ENCODE assay signal across 11 mouse cellular contexts in genomic region chr5:35392334-35392695, GRCm38 (mm10). TPM values are rescaled to one million over a fixed set of nuclear protein-coding genes. Genes with fewer than 3 reads are reported as not detected.
DNase-seq lines count a peak whose midpoint lies in the region; ATAC-seq and TF ChIP-seq lines count a peak whose summit lies in the region.
"Had no signal": no experiment of that assay in that cellular context is flagged by ENCODE, and none has a peak within 500 bp of the region (broad histone marks: within the 10 kb centered on the region; RNA-seq: fewer than 3 reads in every experiment).

No protein-coding gene starts in this region.

- no peaks in the 10 kb centered on the region for H3K36me3 ChIP-seq in kidney, postnatal 0 days (ENCODE audit: insufficient read depth, low read length)
- no peaks in the 10 kb centered on the region for H3K36me3 ChIP-seq in embryonic facial prominence, embryonic 15.5 days
- no peaks in the 10 kb centered on the region for H3K36me3 ChIP-seq in intestine, embryonic 16.5 days (ENCODE audit: control insufficient read depth, insufficient read depth, low read length)
- no peaks in the 10 kb centered on the region for H3K36me3 ChIP-seq in neural tube, embryonic 13.5 days

- H3K9ac ChIP-seq in kidney, postnatal 0 days (ENCODE audit: low read depth, low read length): no peak overlapping the region
- no peak overlapping the region for H3K9ac ChIP-seq in embryonic facial prominence, embryonic 15.5 days
- H3K9ac ChIP-seq in intestine, embryonic 16.5 days (ENCODE audit: low read depth, low read length): no peak overlapping the region
- H3K9ac ChIP-seq in neural tube, embryonic 13.5 days: peak overlapping the region; percentile 44; the same call in 1 of the 2 replicates

- peak overlapping the region; percentile 59 for H3K4me2 ChIP-seq in kidney, postnatal 0 days (ENCODE audit: low read length)
- H3K4me2 ChIP-seq in embryonic facial prominence, embryonic 15.5 days (replicated peaks): peak overlapping the region; percentile 66
- H3K4me2 ChIP-seq in intestine, embryonic 16.5 days (ENCODE audit: low read depth, low read length): peak overlapping the region; percentile 45; the same call in 1 of the 2 replicates
- H3K4me2 ChIP-seq in neural tube, embryonic 13.5 days: peak overlapping the region; percentile 42

- no peak overlapping the region for H3K27ac ChIP-seq in kidney, postnatal 0 days
- H3K27ac ChIP-seq in embryonic facial prominence, embryonic 15.5 days (replicated peaks): no peak overlapping the region
- no peak overlapping the region for H3K27ac ChIP-seq in intestine, embryonic 16.5 days (ENCODE audit: low read length)
- H3K27ac ChIP-seq in neural tube, embryonic 13.5 days (replicated peaks): no peak overlapping the region

- ATAC-seq in kidney, postnatal 0 days (replicated peaks; ENCODE audit: low FRiP score, low read depth): no peak
- no peak for ATAC-seq in embryonic facial prominence, embryonic 15.5 days (ENCODE audit: insufficient number of reproducible peaks, low FRiP score, low TSS enrichment, low read depth)
- ATAC-seq in intestine, embryonic 16.5 days: no peak
- ATAC-seq in neural tube, embryonic 13.5 days (ENCODE audit: low read depth): no peak
- ATAC-seq in erythroblast, adult 5-6 weeks (replicated peaks; ENCODE audit: low FRiP score, poor library complexity, severe bottlenecking): no peak

- H3K27me3 ChIP-seq in kidney, postnatal 0 days (ENCODE audit: insufficient read depth, low read length): peaks cover 97% of the 10 kb centered on the region
- peaks cover 97% of the 10 kb centered on the region for H3K27me3 ChIP-seq in embryonic facial prominence, embryonic 15.5 days
- H3K27me3 ChIP-seq in intestine, embryonic 16.5 days (replicated peaks; ENCODE audit: control insufficient read depth, insufficient read depth, low read length): peaks cover 97% of the 10 kb centered on the region
- peaks cover 98% of the 10 kb centered on the region for H3K27me3 ChIP-seq in neural tube, embryonic 13.5 days

- WGBS in kidney, postnatal 0 days: under 1% methylated on average over 37 of the region's 37 CpGs
- under 1% methylated on average over 37 of the region's 37 CpGs for WGBS in embryonic facial prominence, embryonic 15.5 days
- under 1% methylated on average over 37 of the region's 37 CpGs for WGBS in intestine, embryonic 16.5 days
- under 1% methylated on average over 37 of the region's 37 CpGs for WGBS in neural tube, embryonic 13.5 days

- no peak for DNase-seq in kidney, postnatal 0 days (ENCODE audit: low spot score)
- DNase-seq in kidney, postnatal 14 days: no peak
- no peak for DNase-seq in urinary bladder, adult 18-20 months (ENCODE audit: low spot score in 2 of 2)
- no peak for DNase-seq in urinary bladder, postnatal 10 days (ENCODE audit: low spot score)
- DNase-seq: cerebellum, adult 2 months; lung, adult 2 months had no signal

- peaks cover 13% of the 10 kb centered on the region for H3K4me1 ChIP-seq in kidney, postnatal 0 days (replicated peaks; ENCODE audit: insufficient read depth, low read length)
- peaks cover 40% of the 10 kb centered on the region for H3K4me1 ChIP-seq in embryonic facial prominence, embryonic 15.5 days
- H3K4me1 ChIP-seq in intestine, embryonic 16.5 days (ENCODE audit: control insufficient read depth, insufficient read depth, low read length): peaks cover 19% of the 10 kb centered on the region
- peaks cover 28% of the 10 kb centered on the region for H3K4me1 ChIP-seq in neural tube, embryonic 13.5 days (replicated peaks)

- no peaks in the 10 kb centered on the region for H3K9me3 ChIP-seq in kidney, postnatal 0 days (replicated peaks; ENCODE audit: low read length)
- no peaks in the 10 kb centered on the region for H3K9me3 ChIP-seq in embryonic facial prominence, embryonic 15.5 days (replicated peaks)
- H3K9me3 ChIP-seq in intestine, embryonic 16.5 days (ENCODE audit: control insufficient read depth, low read length): no peaks in the 10 kb centered on the region
- H3K9me3 ChIP-seq in neural tube, embryonic 13.5 days: no peaks in the 10 kb centered on the region

- TF ChIP-seq CTCF in kidney, postnatal 0 days (IDR thresholded peaks at IDR 0.05; ENCODE audit: low read depth): no peak

- H3K4me3 ChIP-seq in kidney, postnatal 0 days (replicated peaks; ENCODE audit: low read depth, low read length): peak overlapping the region; percentile 37
- peak overlapping the region; percentile 40 for H3K4me3 ChIP-seq in embryonic facial prominence, embryonic 15.5 days (replicated peaks)
- peak overlapping the region; percentile 39 for H3K4me3 ChIP-seq in intestine, embryonic 16.5 days (ENCODE audit: low read length)
- H3K4me3 ChIP-seq in neural tube, embryonic 13.5 days: peak overlapping the region; percentile 40

RNA-seq across cellular contexts. Expression of gene Hmx1, which starts 3.4 kb away (rescaled TPM):
- not detected in 2 replicates for polyA plus RNA-seq in kidney, postnatal 0 days (2015; fragmentation: Nextera tagmentation; extraction: Ambion mirVana)
- 1.2 and 1.7 TPM in 2 replicates for polyA plus RNA-seq in embryonic facial prominence, embryonic 15.5 days (2015; fragmentation: Nextera tagmentation; extraction: Ambion mirVana)
- not detected in 2 replicates for polyA plus RNA-seq in intestine, embryonic 16.5 days (2015; fragmentation: Nextera tagmentation; extraction: Ambion mirVana)
- 8.7 and 12.3 TPM in 2 replicates for polyA plus RNA-seq in neural tube, embryonic 13.5 days (2015; fragmentation: Nextera tagmentation; extraction: Ambion mirVana)
- total RNA-seq in erythroblast, adult 5-6 weeks (2015; ENCODE audit: low replicate concordance): not detected in 2 replicates
- total RNA-seq in erythroblast, adult 5-6 weeks (2017; ENCODE audit: low replicate concordance): not detected in 2 replicates
- polyA plus RNA-seq: cerebellum, adult 2 months; gonadal fat pad, adult 2 months; lung, adult 2 months had no signal
